Mouse (Mus musculus) C2C12 (cell line): ENCODE data around the gene Zkscan6. TPM values are rescaled to one million over a fixed set of nuclear protein-coding genes. Genes with fewer than 3 reads are reported as not detected.
A peak's percentile ranks its signal among the peaks of the same experiment; 100 is the strongest.

Experiments used
- H3K27me3 ChIP-seq: one replicate; pipeline ENCODE4 v1.6.1; 2011; ENCODE audit not compliant: control insufficient read depth, insufficient read depth, insufficient read length
- H3K36me3 ChIP-seq: one replicate; pipeline ENCODE4 v1.6.1; 2011; ENCODE audit not compliant: control insufficient read depth, insufficient read depth
- H3K4me3 ChIP-seq: one replicate; pipeline ENCODE4 v1.5.1; 2011; ENCODE audit warnings: mild to moderate bottlenecking, control low read depth; ENCODE audit not compliant: poor library complexity, insufficient read depth, severe bottlenecking
- H3K79me2 ChIP-seq: one replicate; pipeline ENCODE4 v1.6.1; 2011; ENCODE audit not compliant: control insufficient read depth, insufficient read depth
- H3K79me3 ChIP-seq: one replicate; pipeline ENCODE4 v1.6.1; 2011; ENCODE audit warnings: low read depth, control low read depth
- H3ac ChIP-seq: one replicate; pipeline ENCODE3; 2011; ENCODE audit warnings: low read depth; ENCODE audit not compliant: control insufficient read depth, insufficient read length
- CEBPB ChIP-seq: IDR thresholded peaks from one replicate; pipeline ENCODE4 v1.6.1; 2011; ENCODE audit warnings: low read depth, mild to moderate bottlenecking, control low read depth, moderate library complexity
- CTCF ChIP-seq: IDR thresholded peaks from one replicate; pipeline ENCODE4 v1.5.1; 2011; ENCODE audit not compliant: control insufficient read depth, insufficient read depth, insufficient read length
- FOSL1 ChIP-seq: IDR thresholded peaks from one replicate; pipeline ENCODE4 v1.8.0; 2011; ENCODE audit warnings: mild to moderate bottlenecking, low read length; ENCODE audit not compliant: poor library complexity, insufficient read depth, severe bottlenecking
- MAX ChIP-seq: IDR thresholded peaks from one replicate; pipeline ENCODE4 v1.6.1; 2011; ENCODE audit warnings: mild to moderate bottlenecking, control low read depth
- MYOD1 ChIP-seq: IDR thresholded peaks from one replicate; pipeline ENCODE4 v1.6.1; 2011; ENCODE audit warnings: low read depth; ENCODE audit not compliant: control insufficient read depth, insufficient read length
- MYOG ChIP-seq: IDR thresholded peaks from one replicate; pipeline ENCODE4 v1.6.1; 2011; ENCODE audit not compliant: control insufficient read depth, insufficient read length; ENCODE audit errors: extremely low read depth
- USF1 ChIP-seq: IDR thresholded peaks from one replicate; pipeline ENCODE4 v1.6.1; 2011; ENCODE audit warnings: low read depth, mild to moderate bottlenecking, control low read depth, moderate library complexity
- polyA plus RNA-seq: library from polyadenylated mRNA; unstranded; fragments of >200 nt; fragmentation: generic; extraction: Trizol; gene quantifications from one replicate; pipeline ENCODE4 v1.2.1, GENCODE M21; 2012; ENCODE audit warnings: missing spikeins

Gene Zkscan6
- polyA plus RNA-seq, 1 experiment: 5.6 TPM

GRCm38 (mm10) chr11:65814381-65814780 lies 7.4 kb downstream of the Zkscan6 start:
- Histone ChIP-seq H3K79me3 (peaks cover 14% of the 10 kb centered on the region), H3K36me3 (peaks cover 48% of the 10 kb centered on the region), H3ac (no peak overlapping the region), H3K79me2 (peaks cover 46% of the 10 kb centered on the region), H3K27me3 (no peaks in the 10 kb centered on the region), H3K4me3 (no peak overlapping the region)
- TF ChIP-seq USF1: no peak

DNA sequence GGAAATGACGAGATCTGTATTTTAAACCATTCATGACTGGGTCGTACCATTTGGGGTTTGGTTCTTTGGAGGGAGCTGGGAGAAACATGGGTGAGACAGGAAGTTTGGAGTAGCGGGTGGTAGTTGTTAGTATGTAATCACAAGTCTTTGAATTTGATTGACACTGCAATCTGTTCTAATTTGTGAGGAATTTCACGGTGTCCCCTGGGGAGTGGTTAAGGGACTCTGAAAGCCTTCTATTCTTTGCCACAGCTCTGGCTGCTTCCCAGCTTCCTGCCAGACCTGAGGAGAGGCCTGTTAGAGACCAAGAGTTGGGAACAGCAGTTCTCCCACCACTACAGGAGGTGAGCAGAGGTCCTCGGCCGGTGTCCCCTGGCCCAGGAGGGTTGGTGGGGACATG lies 9.3 kb downstream of the Zkscan6 start:
- H3K79me2 ChIP-seq: peaks cover 45% of the 10 kb centered on the region
- H3K4me3 ChIP-seq: no peak overlapping the region
- peaks cover 58% of the 10 kb centered on the region for H3K36me3 ChIP-seq
- H3ac ChIP-seq: no peak overlapping the region
- peaks cover 9% of the 10 kb centered on the region for H3K79me3 ChIP-seq
- H3K27me3 ChIP-seq: no peaks in the 10 kb centered on the region
- peak; percentile 72 for TF ChIP-seq MYOD1
- TF ChIP-seq MAX: no peak

GRCm38 (mm10) chr11:65818193-65818592 lies 11.2 kb downstream of the Zkscan6 start:
- Histone ChIP-seq H3K27me3 (no peaks in the 10 kb centered on the region), H3K4me3 (no peak overlapping the region), H3K79me2 (peaks cover 26% of the 10 kb centered on the region), H3ac (no peak overlapping the region), H3K36me3 (peaks cover 75% of the 10 kb centered on the region), H3K79me3 (peaks cover under 1% of the 10 kb centered on the region)
- TF ChIP-seq MAX (no peak), MYOD1 (peak; percentile 44)

DNA sequence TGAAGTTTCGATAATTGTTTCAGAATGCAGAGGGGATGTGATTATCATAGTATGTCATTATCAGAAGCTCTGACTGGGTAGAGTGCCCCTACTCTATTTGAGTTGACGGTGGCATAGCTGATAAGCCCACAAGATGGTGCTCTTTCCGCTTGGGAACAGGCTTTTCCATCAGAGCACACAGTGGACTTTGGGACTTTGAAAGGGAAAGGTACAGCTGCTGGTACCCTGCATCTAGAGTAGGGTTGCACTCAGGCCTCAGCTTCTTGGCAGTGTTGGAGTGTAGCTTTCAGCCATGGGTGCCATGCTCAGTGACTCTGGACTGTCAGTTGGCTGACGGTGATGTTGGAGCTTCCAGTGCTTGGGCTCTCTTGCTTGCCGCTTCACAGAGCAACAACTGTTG lies 13.3 kb downstream of the Zkscan6 start:
- Histone ChIP-seq H3K79me2 (peaks cover 22% of the 10 kb centered on the region), H3K27me3 (no peaks in the 10 kb centered on the region), H3K79me3 (no peaks in the 10 kb centered on the region), H3K4me3 (no peak overlapping the region), H3K36me3 (peaks cover 79% of the 10 kb centered on the region), H3ac (no peak overlapping the region)
- no peak for TF ChIP-seq MAX
- TF ChIP-seq MYOD1: no peak
- no peak for TF ChIP-seq CEBPB
- TF ChIP-seq MYOG: no peak
- TF ChIP-seq FOSL1: no peak
- no peak for TF ChIP-seq CTCF
- no peak for TF ChIP-seq USF1

DNA sequence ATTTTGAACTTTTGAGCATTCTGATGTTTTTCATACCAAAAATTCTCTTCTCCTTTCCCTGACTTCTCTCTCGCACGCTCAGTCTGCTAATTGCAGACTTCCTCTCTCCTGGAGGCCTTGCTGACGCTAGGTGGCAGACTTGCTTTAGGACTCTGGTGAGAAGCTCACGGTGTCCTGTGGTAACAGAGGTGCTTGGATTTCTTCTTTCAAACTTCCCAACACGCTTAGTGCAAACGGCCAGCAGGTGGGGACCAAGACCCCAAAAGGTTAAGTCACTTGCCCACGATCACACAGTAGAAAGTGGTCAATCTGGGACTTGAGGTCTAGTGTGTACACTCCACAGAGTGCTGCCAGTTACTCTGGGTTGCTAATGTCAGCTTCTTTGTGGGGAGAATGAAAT lies 13.9 kb downstream of the Zkscan6 start:
- H3ac ChIP-seq: no peak overlapping the region
- peaks cover 73% of the 10 kb centered on the region for H3K36me3 ChIP-seq
- H3K79me3 ChIP-seq: no peaks in the 10 kb centered on the region
- TF ChIP-seq USF1 (no peak), CTCF (no peak), MYOG (no peak), FOSL1 (no peak), CEBPB (no peak), MYOD1 (no peak), MAX (no peak)
- H3K4me3 ChIP-seq: no peak overlapping the region
- peaks cover 22% of the 10 kb centered on the region for H3K79me2 ChIP-seq
- no peaks in the 10 kb centered on the region for H3K27me3 ChIP-seq

GRCm38 (mm10) chr11:65824556-65824955 lies 17.6 kb downstream of the Zkscan6 start:
- Histone ChIP-seq H3K79me3 (no peaks in the 10 kb centered on the region), H3K36me3 (peaks cover 63% of the 10 kb centered on the region), H3ac (no peak overlapping the region), H3K4me3 (no peak overlapping the region), H3K27me3 (no peaks in the 10 kb centered on the region), H3K79me2 (peaks cover 15% of the 10 kb centered on the region)
- TF ChIP-seq MAX: no peak
- TF ChIP-seq MYOG: no peak
- no peak for TF ChIP-seq FOSL1
- no peak for TF ChIP-seq USF1
- no peak for TF ChIP-seq CEBPB

GRCm38 (mm10) chr11:65838999-65839398 lies 32.0 kb downstream of the Zkscan6 start:
- H3K36me3 ChIP-seq: no peaks in the 10 kb centered on the region
- no peaks in the 10 kb centered on the region for H3K79me3 ChIP-seq
- no peak for TF ChIP-seq MYOD1
- no peak for TF ChIP-seq CTCF
- no peak for TF ChIP-seq MYOG
- no peak for TF ChIP-seq USF1
- no peak for TF ChIP-seq FOSL1
- no peak for TF ChIP-seq CEBPB
- no peak for TF ChIP-seq MAX
- H3K27me3 ChIP-seq: no peaks in the 10 kb centered on the region
- no peak overlapping the region for H3K4me3 ChIP-seq
- no peak overlapping the region for H3ac ChIP-seq
- H3K79me2 ChIP-seq: no peaks in the 10 kb centered on the region
